In the genomic region with DNA sequence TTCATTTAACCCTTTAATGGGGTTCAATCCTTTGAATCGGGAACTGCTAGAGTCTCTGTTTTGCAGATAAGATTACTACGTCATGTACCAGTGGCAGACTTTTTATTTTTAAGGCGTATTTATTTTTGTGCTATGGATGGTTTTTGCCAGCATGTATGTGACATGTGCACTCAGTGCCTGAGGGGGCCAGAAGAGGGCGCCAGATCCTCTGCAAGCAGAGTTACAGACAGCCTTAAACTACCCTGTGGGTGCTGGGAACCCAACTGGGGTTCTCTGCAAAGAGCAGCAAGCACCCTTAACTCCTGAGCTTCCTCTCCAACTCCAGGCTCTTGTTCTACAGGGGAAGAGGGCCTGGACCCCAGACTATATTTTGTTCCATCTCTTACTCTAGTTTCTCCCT, we compare ENCODE assay signal across 22 mouse cellular contexts. TPM values are rescaled to one million over a fixed set of nuclear protein-coding genes. Genes with fewer than 3 reads are reported as not detected.
DNase-seq lines count a peak whose midpoint lies in the region; ATAC-seq and TF ChIP-seq lines count a peak whose summit lies in the region.
"Had no signal": no experiment of that assay in that cellular context is flagged by ENCODE, and none has a peak within 500 bp of the region (broad histone marks: within the 10 kb centered on the region; RNA-seq: fewer than 3 reads in every experiment).

No protein-coding gene starts in this region.

- H3K27ac ChIP-seq in lung, embryonic 14.5 days (ENCODE audit: low read depth) = no peak overlapping the region
- H3K27ac ChIP-seq in MEL (ENCODE audit: control insufficient read depth, low read depth, low read length) = no peak overlapping the region
- H3K27ac ChIP-seq in stomach, postnatal 0 days (replicated peaks) = no peak overlapping the region
- no peak overlapping the region for H3K27ac ChIP-seq in intestine, embryonic 16.5 days (ENCODE audit: low read length)
- H3K27ac ChIP-seq: embryonic facial prominence, embryonic 12.5 days; forebrain, embryonic 13.5 days; heart, adult 2 months; hindbrain, embryonic 14.5 days; liver, embryonic 13.5 days; midbrain, embryonic 13.5 days; neural tube, embryonic 12.5 days had no signal

- H3K79me2 ChIP-seq in MEL (ENCODE audit: control insufficient read depth, insufficient read depth, low read length, poor library complexity) = no peaks in the 10 kb centered on the region

- no peak overlapping the region for H3K9ac ChIP-seq in lung, embryonic 14.5 days
- H3K9ac ChIP-seq in MEL (ENCODE audit: control insufficient read depth, low read depth, low read length, poor library complexity, severe bottlenecking) = no peak overlapping the region
- no peak overlapping the region for H3K9ac ChIP-seq in stomach, postnatal 0 days (ENCODE audit: low read length)
- no peak overlapping the region for H3K9ac ChIP-seq in intestine, embryonic 16.5 days (ENCODE audit: low read depth, low read length)
- H3K9ac ChIP-seq: embryonic facial prominence, embryonic 12.5 days; forebrain, embryonic 13.5 days; hindbrain, embryonic 14.5 days; liver, embryonic 13.5 days; midbrain, embryonic 13.5 days; neural tube, embryonic 12.5 days had no signal

- ATAC-seq in lung, embryonic 14.5 days (ENCODE audit: insufficient read depth) = no peak
- no peak for ATAC-seq in stomach, postnatal 0 days (ENCODE audit: low FRiP score, low TSS enrichment)
- ATAC-seq in intestine, embryonic 16.5 days = no peak
- ATAC-seq: forebrain, embryonic 13.5 days; lung, postnatal 0 days; midbrain, embryonic 13.5 days had no signal

- no peaks in the 10 kb centered on the region for H3K27me3 ChIP-seq in lung, embryonic 14.5 days (ENCODE audit: insufficient read depth, low read length)
- no peaks in the 10 kb centered on the region for H3K27me3 ChIP-seq in MEL (ENCODE audit: control insufficient read depth in 1 of 2, insufficient read depth in 2 of 2, low read length in 2 of 2)
- H3K27me3 ChIP-seq in stomach, postnatal 0 days (ENCODE audit: control insufficient read depth, insufficient read depth, low read length) = no peaks in the 10 kb centered on the region
- H3K27me3 ChIP-seq in intestine, embryonic 16.5 days (replicated peaks; ENCODE audit: control insufficient read depth, insufficient read depth, low read length) = no peaks in the 10 kb centered on the region
- H3K27me3 ChIP-seq: embryonic facial prominence, embryonic 12.5 days; forebrain, embryonic 13.5 days; liver, embryonic 13.5 days; midbrain, embryonic 13.5 days; neural tube, embryonic 12.5 days had no signal

- no peaks in the 10 kb centered on the region for H3K4me1 ChIP-seq in lung, embryonic 14.5 days (ENCODE audit: insufficient read depth)
- H3K4me1 ChIP-seq in MEL (ENCODE audit: control insufficient read depth in 1 of 2, insufficient read depth in 2 of 2, low read length in 2 of 2) = no peaks in the 10 kb centered on the region
- H3K4me1 ChIP-seq in stomach, postnatal 0 days (replicated peaks; ENCODE audit: control insufficient read depth, insufficient read depth) = no peaks in the 10 kb centered on the region
- no peaks in the 10 kb centered on the region for H3K4me1 ChIP-seq in intestine, embryonic 16.5 days (ENCODE audit: control insufficient read depth, insufficient read depth, low read length)
- H3K4me1 ChIP-seq: embryonic facial prominence, embryonic 12.5 days; forebrain, embryonic 13.5 days; liver, embryonic 13.5 days had no signal

- 0 out of 2 replicates have a peak, but pooled peaks have one; percentile 28 for TF ChIP-seq CTCF in lung, embryonic 14.5 days (IDR thresholded peaks at IDR 0.05; ENCODE audit: low read depth)
- TF ChIP-seq CTCF in MEL (IDR thresholded peaks at IDR 0.05 in 2 of 3, conservative IDR thresholded peaks at IDR 0.05 in 1 of 3; ENCODE audit: control insufficient read depth in 1 of 3, insufficient read depth in 1 of 3, low read depth in 2 of 3, low read length in 3 of 3, poor library complexity in 1 of 3, severe bottlenecking in 1 of 3) = peak in 2 of 3 experiments; percentile 24 to 39; a peak in 3 of 6 replicates
- TF ChIP-seq CTCF in stomach, postnatal 0 days (IDR thresholded peaks at IDR 0.05; ENCODE audit: low read depth) = peak; percentile 29; the same call in 1 of the 2 replicates

- no peak for TF ChIP-seq EP300 in MEL (IDR thresholded peaks at IDR 0.05; ENCODE audit: low read depth in 1 of 2, low read length in 2 of 2)
- no peak for TF ChIP-seq EP300 in stomach, postnatal 0 days (optimal IDR thresholded peaks at IDR 0.05)

- DNase-seq in heart, adult 11 months = peak; percentile 16
- no peak for DNase-seq in heart, adult 18-20 months
- DNase-seq in lung, embryonic 14.5 days = no peak
- DNase-seq in lung, postnatal 10 days = no peak
- DNase-seq in MEL (ENCODE audit: low read depth, low spot score) = peak; percentile 5
- DNase-seq in stomach, postnatal 0 days (ENCODE audit: low spot score) = no peak
- DNase-seq in cerebellum, adult 8-10 months = no peak
- DNase-seq: cerebellum, adult 9-10 months; gastrocnemius, postnatal 10 days; heart, adult 2 months; heart, postnatal 36 days; kidney, adult 11 months; liver, embryonic 13.5 days had no signal

- H3K9me3 ChIP-seq in lung, embryonic 14.5 days (ENCODE audit: low read depth, low read length) = no peaks in the 10 kb centered on the region
- no peaks in the 10 kb centered on the region for H3K9me3 ChIP-seq in MEL (replicated peaks; ENCODE audit: insufficient read depth, low read length)
- H3K9me3 ChIP-seq in stomach, postnatal 0 days (ENCODE audit: control insufficient read depth, low read length) = no peaks in the 10 kb centered on the region
- H3K9me3 ChIP-seq in intestine, embryonic 16.5 days (ENCODE audit: control insufficient read depth, low read length) = 0 out of 2 replicates have a peak, but pooled peaks cover 4% of the 10 kb centered on the region
- H3K9me3 ChIP-seq: embryonic facial prominence, embryonic 12.5 days; forebrain, embryonic 13.5 days; liver, embryonic 13.5 days; midbrain, embryonic 13.5 days; neural tube, embryonic 12.5 days had no signal

- no peak for TF ChIP-seq POLR2A in MEL (IDR thresholded peaks at IDR 0.05; ENCODE audit: control insufficient read depth in 1 of 2, insufficient read depth in 1 of 2, low read depth in 1 of 2, low read length in 2 of 2, poor library complexity in 1 of 2)

- H3K36me3 ChIP-seq in lung, embryonic 14.5 days (ENCODE audit: insufficient read depth) = no peaks in the 10 kb centered on the region
- H3K36me3 ChIP-seq in MEL (ENCODE audit: control insufficient read depth in 1 of 2, insufficient read depth in 2 of 2, low read length in 2 of 2) = no peaks in the 10 kb centered on the region
- H3K36me3 ChIP-seq in stomach, postnatal 0 days (ENCODE audit: control insufficient read depth, insufficient read depth, low read length) = no peaks in the 10 kb centered on the region
- no peaks in the 10 kb centered on the region for H3K36me3 ChIP-seq in intestine, embryonic 16.5 days (ENCODE audit: control insufficient read depth, insufficient read depth, low read length)
- H3K36me3 ChIP-seq: embryonic facial prominence, embryonic 12.5 days; liver, embryonic 13.5 days; midbrain, embryonic 13.5 days; neural tube, embryonic 12.5 days had no signal

- no peak for TF ChIP-seq RAD21 in MEL (IDR thresholded peaks at IDR 0.05; ENCODE audit: low read depth, low read length)

- H3K4me2 ChIP-seq in lung, embryonic 14.5 days = no peak overlapping the region
- H3K4me2 ChIP-seq in stomach, postnatal 0 days (replicated peaks; ENCODE audit: low read depth) = no peak overlapping the region
- no peak overlapping the region for H3K4me2 ChIP-seq in intestine, embryonic 16.5 days (ENCODE audit: low read depth, low read length)
- H3K4me2 ChIP-seq: embryonic facial prominence, embryonic 12.5 days; forebrain, embryonic 13.5 days; hindbrain, embryonic 14.5 days; liver, embryonic 13.5 days; midbrain, embryonic 13.5 days; neural tube, embryonic 12.5 days had no signal

- 85% methylated on average over 4 of the region's 4 CpGs for WGBS in lung, embryonic 14.5 days
- 88% methylated on average over 4 of the region's 4 CpGs for WGBS in stomach, postnatal 0 days
- WGBS in intestine, embryonic 16.5 days = 90% methylated on average over 4 of the region's 4 CpGs

- H3K4me3 ChIP-seq in lung, embryonic 14.5 days (ENCODE audit: low read depth, low read length) = no peak overlapping the region
- H3K4me3 ChIP-seq in MEL (ENCODE audit: control insufficient read depth in 1 of 2, insufficient read depth in 1 of 2, low read depth in 2 of 2, low read length in 2 of 2) = no peak overlapping the region
- H3K4me3 ChIP-seq in stomach, postnatal 0 days (ENCODE audit: low read depth, low read length) = no peak overlapping the region
- H3K4me3 ChIP-seq in intestine, embryonic 16.5 days (ENCODE audit: low read length) = no peak overlapping the region
- H3K4me3 ChIP-seq: embryonic facial prominence, embryonic 12.5 days; erythroblast, embryonic 14.5 days; forebrain, embryonic 13.5 days; heart, adult 2 months; liver, embryonic 13.5 days; midbrain, embryonic 13.5 days; neural tube, embryonic 12.5 days had no signal

TF ChIP-seq in MEL, 35 proteins besides CTCF, POLR2A, EP300 and RAD21:
- no peak for TF ChIP-seq ZC3H11A (IDR thresholded peaks at IDR 0.05; ENCODE audit: low read depth, low read length)
- no peak for TF ChIP-seq SIN3A (IDR thresholded peaks at IDR 0.05; ENCODE audit: low read length)
- TF ChIP-seq USF1 (IDR thresholded peaks at IDR 0.05; ENCODE audit: low read depth, low read length) = no peak
- TF ChIP-seq ETS1 (IDR thresholded peaks at IDR 0.05; ENCODE audit: low read depth, low read length) = no peak
- no peak for TF ChIP-seq E2F4 (IDR thresholded peaks at IDR 0.05; ENCODE audit: borderline replicate concordance, low read depth, low read length)
- no peak for TF ChIP-seq ELF1 (IDR thresholded peaks at IDR 0.05; ENCODE audit: low read depth, low read length)
- no peak for TF ChIP-seq BHLHE40 (IDR thresholded peaks at IDR 0.05; ENCODE audit: borderline replicate concordance, low read depth, low read length)
- TF ChIP-seq MAX (IDR thresholded peaks at IDR 0.05; ENCODE audit: low read length) = no peak

RNA-seq across cellular contexts. Expression of gene Spon1, which starts 23.2 kb away (rescaled TPM):
- total RNA-seq in heart, adult 18-20 months (2021) = 10 to 100 TPM; 10.1 to 10.2 TPM
- polyA plus RNA-seq in lung, embryonic 14.5 days (2014; fragmentation: Nextera tagmentation; extraction: Ambion mirVana) = 2.5 and 5.5 TPM in 2 replicates
- not detected in 2 replicates for total RNA-seq in MEL (2012; rRNA removed)
- not detected for polyA plus RNA-seq in MEL (2012; ENCODE audit: insufficient read depth in 1 of 2, insufficient read length in 2 of 2, low read depth in 1 of 2, low replicate concordance in 2 of 2, missing spikeins in 1 of 2)
- 3.1 and 4.0 TPM in 2 replicates for polyA plus RNA-seq in stomach, postnatal 0 days (2015; fragmentation: Nextera tagmentation; extraction: Ambion mirVana)
- 8.2 and 8.9 TPM in 2 replicates for polyA plus RNA-seq in intestine, embryonic 16.5 days (2015; fragmentation: Nextera tagmentation; extraction: Ambion mirVana)
- total RNA-seq: megakaryocyte progenitor cell, adult 5-6 weeks had no signal
- polyA plus RNA-seq: erythroblast, embryonic 14.5 days had no signal

Comparison
In these comparisons a context has a peak if more than half of its experiments do, and no peak if none do; other contexts are left out.
1. DNase-seq: peak in heart, adult 11 months (single experiment) and MEL (single experiment); none in heart, adult 18-20 months (0 of 2), lung, embryonic 14.5 days (single experiment), lung, postnatal 10 days (single experiment), stomach, postnatal 0 days (single experiment) and cerebellum, adult 8-10 months (single experiment).
2. Peak in every context shown above with its lines, with median percentiles within 50 percentile points of each other: CTCF ChIP-seq.